Mouse (Mus musculus) R1 (cell line): ENCODE data around the gene C87977.
"Not testable (repeated sequence)": the region's sequence is repeated elsewhere in the genome, so short reads cannot be mapped to it uniquely, and the experiment has no call there.

Source experiments
- DNase-seq: peaks from one replicate; pipeline ENCODE4 v3.0.0-alpha.2; 2018; ENCODE audit warnings: low read depth, low spot score

The C87977 gene

DNA sequence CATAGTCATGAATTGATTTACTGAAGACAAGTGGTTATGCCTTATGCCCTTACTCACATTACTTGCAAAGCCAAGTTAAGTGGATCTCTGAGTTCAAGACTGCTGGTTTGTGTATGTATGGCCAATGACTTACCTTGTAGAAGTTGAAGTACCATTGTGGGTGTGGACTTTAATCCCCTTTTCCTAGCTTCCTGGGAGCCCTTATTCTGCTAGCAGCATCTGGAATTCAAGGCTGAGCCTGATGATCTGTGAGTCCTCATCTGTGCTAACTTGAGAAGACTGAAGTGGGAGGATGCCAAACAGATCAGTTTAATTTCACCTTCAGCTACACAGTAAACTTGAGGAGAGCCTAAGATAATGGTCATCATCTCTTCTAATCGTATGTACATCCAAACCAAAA, at the start of gene C87977:
C87977 (minus strand) TSS at position 101 of the 400 bp plus-strand sequence.
- not testable (repeated sequence) for DNase-seq

DNA sequence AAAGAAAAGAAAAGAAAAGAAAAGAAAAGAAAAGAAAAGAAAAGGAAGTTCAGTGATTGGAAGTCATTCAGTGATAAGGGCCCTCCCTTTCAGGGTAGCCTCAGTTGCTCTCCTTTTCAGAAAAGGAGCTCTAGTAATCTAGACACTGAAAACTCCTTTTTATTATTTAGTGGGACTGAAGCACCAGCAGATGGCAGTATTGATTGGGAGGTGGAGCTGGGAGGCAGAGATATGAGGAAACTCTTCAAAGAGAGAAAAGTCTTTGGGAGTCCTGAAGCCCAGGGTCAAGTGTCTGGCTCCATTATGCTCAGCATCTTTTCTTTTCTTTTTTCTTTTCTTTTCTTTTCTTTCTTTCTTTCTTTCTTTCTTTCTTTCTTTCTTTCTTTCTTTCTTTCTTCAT, 41.6 kb upstream of the C87977 start:
- DNase-seq: peak; percentile 66

- no peak for DNase-seq
Observed at GRCm38 (mm10) chr4:144190419-144190818, 22.7 kb downstream of the C87977 start, which contains the start of gene Oog2. Gene Oog2, plus strand, starts transcription at chr4:144190719.

GRCm38 (mm10) chr4:144162563-144162962, 50.6 kb downstream of the C87977 start, which contains the start of gene Oog3:
Gene Oog3, minus strand, starts transcription at chr4:144162663.
- DNase-seq: no peak
